Mouse (Mus musculus) heart, embryonic 16.5 days (tissue): ENCODE measurements around the gene Thsd7b. TPM values are rescaled to one million over a fixed set of nuclear protein-coding genes. Genes with fewer than 3 reads are reported as not detected.
"Not testable (repeated sequence)": the region's sequence is repeated elsewhere in the genome, so short reads cannot be mapped to it uniquely, and the experiment has no call there.

Source experiments
- ATAC-seq: fragments of 200-750 bp; cut with Nextera tagmentation; replicated peaks from 2 replicates; pipeline ENCODE4 v1.8.0; 2017; ENCODE audit warnings: moderate number of reproducible peaks; ENCODE audit not compliant: insufficient read depth, low FRiP score; ENCODE audit errors: extremely low read depth
- H3K27ac ChIP-seq: fragments of 300-500 bp; sonication (generic); 2 replicates; pipeline ENCODE4 v1.5.1; 2014; ENCODE audit warnings: mild to moderate bottlenecking, low read length, control low read depth, moderate library complexity
- H3K27me3 ChIP-seq: fragments of 300-500 bp; sonication (generic); 2 replicates; pipeline ENCODE4 v1.6.1; 2014; ENCODE audit warnings: low read length, mixed read lengths; ENCODE audit not compliant: control insufficient read depth, insufficient read depth
- H3K36me3 ChIP-seq: fragments of 300-500 bp; sonication (generic); 2 replicates; pipeline ENCODE4 v1.6.1; 2014; ENCODE audit not compliant: control insufficient read depth, insufficient read depth
- H3K4me1 ChIP-seq: fragments of 300-500 bp; sonication (generic); 2 replicates; pipeline ENCODE4 v1.6.1; 2014; ENCODE audit warnings: low read length, mixed read lengths; ENCODE audit not compliant: control insufficient read depth, insufficient read depth
- H3K4me2 ChIP-seq: fragments of 300-500 bp; sonication (generic); 2 replicates; pipeline ENCODE4 v1.6.1; 2014; ENCODE audit warnings: low read depth, mild to moderate bottlenecking, control low read depth, low read length
- H3K4me3 ChIP-seq: fragments of 300-500 bp; sonication (generic); 2 replicates; pipeline ENCODE4 v1.5.1; 2014; ENCODE audit warnings: mild to moderate bottlenecking, control low read depth, low read length
- H3K9ac ChIP-seq: fragments of 300-500 bp; sonication (generic); 2 replicates; pipeline ENCODE4 v1.6.1; 2014; ENCODE audit warnings: low read length, control low read depth
- H3K9me3 ChIP-seq: fragments of 300-500 bp; sonication (generic); replicated peaks from 2 replicates; pipeline ENCODE4 v1.6.1; 2016; ENCODE audit warnings: low read length; ENCODE audit not compliant: control insufficient read depth
- WGBS: fragments of 180-500 bp; shearing (Covaris S2); extraction: QIAGEN DNeasy Blood & Tissue Kit; methylation state at CpG from one replicate; pipeline ENCODE4 v1.1.7; 2014; 5-methylcytosine and 5-hydroxymethylcytosine counted together
- polyA plus RNA-seq: library from polyadenylated mRNA; unstranded; fragments of >200 nt; fragmentation: Nextera tagmentation; extraction: Ambion mirVana; gene quantifications from 2 replicates; pipeline ENCODE4 v1.2.1, GENCODE M21; 2015

Thsd7b gene
- polyA plus RNA-seq, 1 experiment from 2014 or later: 1.7 TPM

DNA sequence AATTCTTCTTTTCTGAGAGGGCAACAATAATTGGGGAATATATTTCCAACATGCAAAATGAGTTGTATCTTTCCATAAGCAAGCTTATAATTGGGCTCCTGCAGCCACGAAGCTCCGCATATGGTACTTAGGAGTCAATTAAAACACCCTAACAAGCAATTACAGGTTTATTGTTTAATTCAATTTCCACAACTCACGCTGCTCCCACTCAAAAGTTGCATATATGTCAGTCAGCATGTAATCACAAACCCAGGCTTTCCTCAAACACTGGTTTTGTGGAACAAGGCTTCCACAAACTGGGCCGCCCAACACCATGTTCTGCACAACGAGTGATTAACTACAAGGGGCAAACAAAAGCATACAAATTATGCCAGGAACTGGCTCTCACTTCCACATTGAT is 625.0 kb downstream of the Thsd7b start:
- no peak overlapping the region for H3K9ac ChIP-seq
- ATAC-seq: no peak
- H3K4me1 ChIP-seq: no peaks in the 10 kb centered on the region
- H3K9me3 ChIP-seq: no peaks in the 10 kb centered on the region
- 83% methylated on average over 5 of the region's 5 CpGs for WGBS
- H3K27me3 ChIP-seq: no peaks in the 10 kb centered on the region
- H3K36me3 ChIP-seq: no peaks in the 10 kb centered on the region
- H3K27ac ChIP-seq: no peak overlapping the region
- no peak overlapping the region for H3K4me2 ChIP-seq
- H3K4me3 ChIP-seq: no peak overlapping the region

DNA sequence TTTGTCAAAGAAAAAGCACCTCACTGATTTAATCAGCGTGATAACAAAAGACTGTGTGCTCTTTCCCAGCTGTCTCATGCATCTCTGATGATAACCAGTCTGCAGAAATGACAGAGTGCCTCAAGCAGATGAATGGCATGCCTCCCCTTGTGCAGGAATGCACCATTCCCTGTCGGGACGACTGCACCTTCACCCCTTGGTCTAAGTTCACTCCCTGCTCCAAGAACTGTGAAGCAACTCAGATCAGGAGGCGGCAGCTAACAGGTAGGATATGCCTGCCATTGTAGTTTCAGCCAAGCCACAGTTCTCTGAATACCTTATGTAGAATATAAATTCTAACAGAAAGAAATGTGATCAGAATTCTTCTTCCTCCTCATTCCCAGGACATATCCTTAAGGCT is 642.4 kb downstream of the Thsd7b start:
- Histone ChIP-seq H3K9me3 (no peaks in the 10 kb centered on the region; the same call in 1 of the 2 replicates), H3K4me2 (no peak overlapping the region), H3K36me3 (no peaks in the 10 kb centered on the region), H3K27ac (no peak overlapping the region), H3K4me3 (no peak overlapping the region), H3K9ac (no peak overlapping the region), H3K27me3 (no peaks in the 10 kb centered on the region), H3K4me1 (no peaks in the 10 kb centered on the region)
- 32% methylated on average over 4 of the region's 4 CpGs for WGBS
- ATAC-seq: no peak

DNA sequence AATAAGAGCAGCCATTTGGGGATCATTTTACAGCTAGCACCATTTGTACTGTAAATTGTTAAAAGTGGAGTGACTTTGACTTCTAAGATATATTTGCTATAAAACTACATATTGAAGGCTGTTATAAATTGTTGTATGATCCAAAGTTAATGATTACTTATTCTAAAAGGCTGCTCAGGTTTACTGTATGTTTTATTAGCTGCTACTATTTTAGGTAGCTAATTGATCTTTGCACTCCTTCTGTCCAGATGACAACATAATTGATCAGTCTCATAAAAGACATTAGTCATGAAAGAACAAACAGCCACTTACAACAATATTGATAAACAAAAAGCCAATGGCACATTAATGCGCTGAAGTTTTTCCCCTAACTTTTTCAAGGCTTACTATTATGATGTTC is 644.5 kb downstream of the Thsd7b start:
- Histone ChIP-seq H3K4me1 (no peaks in the 10 kb centered on the region), H3K9ac (no peak overlapping the region), H3K4me3 (no peak overlapping the region), H3K4me2 (no peak overlapping the region), H3K27me3 (no peaks in the 10 kb centered on the region), H3K36me3 (no peaks in the 10 kb centered on the region), H3K27ac (no peak overlapping the region), H3K9me3 (no peaks in the 10 kb centered on the region; the same call in 1 of the 2 replicates)
- WGBS: 93% methylated on average over 1 of the region's 1 CpGs
- no peak for ATAC-seq

DNA sequence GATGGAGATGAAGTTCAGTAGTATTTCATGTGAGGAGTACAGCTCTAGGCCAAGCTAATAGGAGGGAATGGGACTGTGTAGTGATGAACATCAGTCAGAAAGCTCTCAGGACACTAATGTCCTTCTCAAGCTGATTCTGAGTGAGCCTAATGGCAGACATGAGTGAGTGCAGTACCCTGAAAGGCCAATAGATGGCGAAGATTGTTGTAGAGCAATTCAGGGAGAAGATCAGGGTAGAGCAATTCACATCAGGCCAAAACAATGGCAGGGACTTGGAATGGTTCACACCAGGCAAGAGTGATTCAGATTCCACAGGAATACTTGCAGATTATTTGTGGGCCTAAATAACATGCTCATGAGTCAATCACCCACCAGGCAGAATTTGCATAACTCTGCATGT is 646.3 kb downstream of the Thsd7b start:
- H3K4me1 ChIP-seq: no peaks in the 10 kb centered on the region
- H3K27ac ChIP-seq: no peak overlapping the region
- 53% methylated on average over 1 of the region's 1 CpGs for WGBS
- no peak overlapping the region for H3K4me2 ChIP-seq
- ATAC-seq: no peak
- H3K4me3 ChIP-seq: no peak overlapping the region
- no peaks in the 10 kb centered on the region for H3K36me3 ChIP-seq
- H3K9me3 ChIP-seq: no peaks in the 10 kb centered on the region; the same call in 1 of the 2 replicates
- H3K9ac ChIP-seq: no peak overlapping the region
- no peaks in the 10 kb centered on the region for H3K27me3 ChIP-seq

DNA sequence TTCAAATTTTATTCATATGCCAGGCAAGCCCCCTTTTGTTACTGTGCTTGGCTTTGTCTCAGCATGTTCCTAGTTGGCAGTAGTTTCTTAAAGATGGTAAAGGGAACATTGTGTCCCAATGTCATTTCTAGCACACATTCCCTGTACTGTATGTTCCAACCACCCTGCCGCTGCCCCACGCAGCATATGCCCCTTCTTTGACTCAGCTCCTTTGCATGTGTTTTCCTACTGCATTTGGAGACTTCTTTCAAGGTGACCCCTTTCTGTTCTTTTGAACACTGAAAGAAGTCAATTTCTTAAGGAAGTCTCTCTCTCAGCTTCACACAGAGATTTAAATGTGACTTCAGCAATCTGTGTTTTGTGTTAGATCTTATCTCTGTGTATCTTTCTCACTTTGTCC is 657.9 kb downstream of the Thsd7b start:
- Histone ChIP-seq H3K4me2 (no peak overlapping the region), H3K4me3 (no peak overlapping the region), H3K9me3 (peaks cover 3% of the 10 kb centered on the region), H3K27ac (no peak overlapping the region), H3K36me3 (no peaks in the 10 kb centered on the region), H3K4me1 (no peaks in the 10 kb centered on the region), H3K27me3 (no peaks in the 10 kb centered on the region), H3K9ac (no peak overlapping the region)
- WGBS: 94% methylated on average over 2 of the region's 2 CpGs
- no peak for ATAC-seq

DNA sequence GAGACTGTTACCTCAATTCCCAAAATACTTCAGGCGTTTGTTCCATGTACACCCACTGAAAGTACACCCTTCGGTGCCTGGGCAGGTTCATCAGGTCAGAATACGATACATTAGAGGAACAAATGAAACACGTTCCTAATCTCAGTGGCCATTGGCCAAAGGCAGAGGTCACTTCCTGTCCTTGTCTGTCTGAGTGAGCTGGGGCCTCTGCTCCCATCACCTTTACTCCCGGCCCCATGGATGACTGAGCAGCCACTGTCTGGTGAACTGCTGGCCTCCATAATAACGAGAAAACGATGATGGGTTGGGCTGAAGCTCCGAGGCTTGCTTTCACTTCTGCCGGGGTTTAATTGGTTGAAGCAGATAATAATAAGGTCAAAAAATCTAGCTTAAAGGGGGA is 670.0 kb downstream of the Thsd7b start:
- WGBS: 62% methylated on average over 9 of the region's 9 CpGs

DNA sequence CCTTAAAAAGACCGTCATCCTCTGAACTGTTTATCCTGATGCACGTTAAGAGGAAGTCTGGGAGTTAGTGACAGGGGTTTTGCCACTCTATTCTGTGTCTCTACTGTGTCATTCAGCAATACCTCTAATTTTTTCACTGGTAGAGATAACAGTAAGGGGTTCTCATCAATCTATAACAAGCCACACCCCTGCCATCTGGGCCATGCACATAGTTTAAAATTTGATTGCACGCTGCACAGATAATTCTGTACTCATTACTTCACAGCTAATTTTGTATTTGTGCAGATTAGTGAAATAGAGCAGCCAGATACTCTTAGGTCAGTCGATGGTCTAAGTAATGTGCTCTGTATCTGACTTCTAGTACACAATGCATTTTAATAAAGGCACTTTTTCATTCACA is 673.9 kb downstream of the Thsd7b start:
- H3K4me1 ChIP-seq: no peaks in the 10 kb centered on the region
- no peaks in the 10 kb centered on the region for H3K9me3 ChIP-seq
- H3K36me3 ChIP-seq: no peaks in the 10 kb centered on the region
- H3K27ac ChIP-seq: no peak overlapping the region
- H3K27me3 ChIP-seq: no peaks in the 10 kb centered on the region
- H3K4me2 ChIP-seq: no peak overlapping the region
- H3K9ac ChIP-seq: no peak overlapping the region
- no peak for ATAC-seq
- H3K4me3 ChIP-seq: no peak overlapping the region
- WGBS: 34% methylated on average over 4 of the region's 4 CpGs

More for the DNA sequence above, 670.0 kb downstream of the Thsd7b start:
- Histone ChIP-seq H3K4me3 (no peak overlapping the region), H3K4me2 (no peak overlapping the region), H3K27me3 (no peaks in the 10 kb centered on the region), H3K4me1 (no peaks in the 10 kb centered on the region), H3K36me3 (no peaks in the 10 kb centered on the region), H3K27ac (no peak overlapping the region), H3K9me3 (no peaks in the 10 kb centered on the region), H3K9ac (no peak overlapping the region)
- no peak for ATAC-seq

DNA sequence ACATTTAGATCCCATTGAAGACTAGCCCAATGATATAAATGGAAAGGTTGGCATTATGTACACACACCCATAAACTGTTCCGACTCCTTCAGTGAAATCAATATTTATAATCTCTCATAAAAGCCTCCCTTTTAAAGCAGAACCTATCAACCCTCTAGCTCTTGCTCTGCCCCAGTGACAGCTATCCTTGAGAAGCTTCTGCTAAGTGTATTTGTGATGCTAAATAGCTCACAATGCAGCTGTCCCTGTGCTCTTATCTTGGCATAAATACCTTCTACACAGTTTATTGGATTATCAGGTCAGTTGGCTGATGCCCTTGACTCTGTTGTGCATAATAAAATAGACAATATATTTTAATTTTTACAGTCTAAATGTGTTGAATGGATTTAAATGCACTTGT is 682.4 kb downstream of the Thsd7b start:
- Histone ChIP-seq H3K27me3 (no peaks in the 10 kb centered on the region), H3K9ac (no peak overlapping the region), H3K9me3 (no peaks in the 10 kb centered on the region), H3K4me2 (no peak overlapping the region), H3K36me3 (no peaks in the 10 kb centered on the region), H3K4me1 (no peaks in the 10 kb centered on the region), H3K4me3 (no peak overlapping the region), H3K27ac (no peak overlapping the region)
- 76% methylated on average over 1 of the region's 1 CpGs for WGBS
- no peak for ATAC-seq

DNA sequence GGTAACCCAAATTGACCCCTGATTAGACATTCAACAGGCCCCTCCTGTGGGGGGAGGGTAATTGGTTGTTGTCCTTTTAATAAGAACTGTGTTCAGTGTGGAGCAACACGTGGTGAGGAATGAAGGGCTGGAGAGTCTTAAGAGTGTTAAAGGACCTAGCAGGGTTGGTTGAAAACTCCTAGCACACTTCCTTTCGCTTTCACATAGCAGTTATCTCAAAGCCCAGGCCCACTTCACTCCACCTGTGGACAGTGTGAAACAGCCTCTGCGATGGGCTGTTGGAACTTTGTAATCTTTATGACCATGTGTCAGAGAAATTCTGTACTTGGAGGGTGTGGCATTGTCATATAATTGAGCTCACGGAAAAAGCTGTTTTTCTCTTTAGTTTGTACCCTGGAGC is 683.5 kb downstream of the Thsd7b start:
- H3K4me2 ChIP-seq: no peak overlapping the region
- no peaks in the 10 kb centered on the region for H3K4me1 ChIP-seq
- H3K36me3 ChIP-seq: no peaks in the 10 kb centered on the region
- no peaks in the 10 kb centered on the region for H3K9me3 ChIP-seq
- H3K27ac ChIP-seq: no peak overlapping the region
- no peak for ATAC-seq
- WGBS: 52% methylated on average over 4 of the region's 4 CpGs
- H3K27me3 ChIP-seq: no peaks in the 10 kb centered on the region
- H3K9ac ChIP-seq: no peak overlapping the region
- H3K4me3 ChIP-seq: no peak overlapping the region

DNA sequence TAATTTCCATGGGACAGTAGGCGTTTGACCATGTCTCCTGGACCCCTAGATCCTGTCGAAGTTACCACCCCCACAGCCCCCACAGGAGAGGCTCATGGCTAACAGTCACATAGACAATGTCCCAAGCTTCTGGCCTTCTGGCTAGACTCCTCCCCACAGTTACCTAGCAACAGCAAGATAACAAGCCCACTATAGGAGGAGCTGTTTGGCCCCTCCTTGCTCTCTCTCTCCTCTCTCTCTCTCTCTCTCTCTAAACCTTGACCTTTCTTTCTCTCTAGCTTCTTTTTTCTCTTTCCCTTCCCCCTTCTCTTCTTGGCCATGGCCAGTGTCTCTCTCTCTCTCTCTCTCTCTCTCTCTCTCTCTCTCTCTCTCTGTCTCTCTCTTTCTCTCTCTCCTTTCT is 686.2 kb downstream of the Thsd7b start:
- H3K4me3 ChIP-seq, H3K27ac ChIP-seq, ATAC-seq, H3K4me1 ChIP-seq, H3K9ac ChIP-seq, H3K4me2 ChIP-seq, H3K9me3 ChIP-seq, H3K27me3 ChIP-seq, H3K36me3 ChIP-seq: not testable (repeated sequence)
- WGBS: 54% methylated on average over 2 of the region's 2 CpGs
